Mouse (Mus musculus) frontal cortex, postnatal 14 days (tissue): ENCODE results near the gene Dnah6.
A peak's percentile ranks its signal among the peaks of the same experiment; 100 is the strongest.

Experiments
- DNase-seq, 2 experiments: peaks; one replicate each; pipeline ENCODE4 v3.0.0; 2022; ENCODE audit warnings: low spot score in 2 of 2

Dnah6 gene

GRCm38 (mm10) chr6:73028853-73029252, 192.6 kb downstream of the Dnah6 start:
- no peak for DNase-seq

- no peak for DNase-seq
Measured at GRCm38 (mm10) chr6:73027881-73028280, 193.6 kb downstream of the Dnah6 start.

- DNase-seq, result no peak
Measured at GRCm38 (mm10) chr6:73026898-73027297, 194.6 kb downstream of the Dnah6 start.

DNA sequence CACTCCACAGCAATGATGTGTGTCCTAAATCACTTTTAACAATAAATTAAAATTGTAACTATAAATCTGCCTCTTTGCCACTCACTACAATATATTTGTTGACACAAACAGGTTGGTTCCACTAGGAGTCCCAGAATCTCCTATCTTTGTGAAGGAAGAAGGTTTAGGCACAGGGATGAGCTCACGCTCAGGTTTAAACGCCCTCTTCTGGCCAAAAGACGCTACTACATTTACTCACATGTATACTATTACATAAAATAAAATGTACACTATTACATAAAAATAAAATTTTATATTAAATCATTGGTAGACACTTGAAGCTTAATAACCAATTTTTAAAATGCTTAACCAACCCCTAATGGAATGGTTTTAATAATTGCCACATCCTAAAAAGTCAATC, 201.4 kb downstream of the Dnah6 start:
- no peak for DNase-seq

- DNase-seq, result no peak
Measured at GRCm38 (mm10) chr6:73018725-73019280, 202.6 kb downstream of the Dnah6 start.

GRCm38 (mm10) chr6:73014317-73015160, 206.9 kb downstream of the Dnah6 start:
- no peak for DNase-seq

DNA sequence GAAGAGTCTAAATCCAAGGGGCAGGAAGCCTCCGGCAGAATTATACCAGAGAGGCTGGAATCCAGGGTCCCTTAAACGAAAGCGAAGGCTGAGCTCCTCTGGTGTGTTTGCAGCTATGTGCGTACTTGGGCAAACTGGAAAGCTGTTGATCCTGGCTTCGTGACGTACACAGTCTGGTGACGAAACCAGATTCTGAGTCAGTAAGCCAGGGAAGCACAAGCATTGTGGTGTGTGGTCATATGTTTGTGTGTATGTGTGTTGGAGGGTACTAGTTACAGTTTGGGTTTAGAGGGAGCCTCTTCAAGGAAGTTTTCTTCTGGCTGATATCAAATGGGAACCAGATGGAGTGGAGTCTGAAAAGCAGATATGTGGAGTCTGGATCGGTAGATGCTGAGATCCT, 208.5 kb downstream of the Dnah6 start:
- no peak for DNase-seq

DNA sequence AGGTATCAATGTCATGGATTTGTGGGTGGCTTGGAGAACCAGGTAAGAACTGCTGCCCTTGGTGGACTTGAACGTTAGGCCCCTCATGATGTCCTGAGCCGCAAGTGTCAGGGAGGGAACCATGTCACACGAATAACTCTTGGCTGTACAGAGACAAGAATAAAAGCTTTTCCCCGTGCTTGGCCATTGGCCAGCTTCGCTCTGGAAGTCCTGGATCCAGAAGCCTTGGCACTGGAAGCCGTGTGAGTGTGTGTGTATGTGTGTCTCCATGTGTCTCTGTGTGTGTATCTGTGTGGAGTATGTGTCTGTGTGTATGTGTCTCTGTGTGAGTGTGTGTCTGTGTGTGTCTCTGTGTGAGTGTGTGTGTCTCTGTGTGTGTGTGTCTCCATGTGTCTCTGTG, 209.6 kb downstream of the Dnah6 start:
- DNase-seq, result no peak

DNA sequence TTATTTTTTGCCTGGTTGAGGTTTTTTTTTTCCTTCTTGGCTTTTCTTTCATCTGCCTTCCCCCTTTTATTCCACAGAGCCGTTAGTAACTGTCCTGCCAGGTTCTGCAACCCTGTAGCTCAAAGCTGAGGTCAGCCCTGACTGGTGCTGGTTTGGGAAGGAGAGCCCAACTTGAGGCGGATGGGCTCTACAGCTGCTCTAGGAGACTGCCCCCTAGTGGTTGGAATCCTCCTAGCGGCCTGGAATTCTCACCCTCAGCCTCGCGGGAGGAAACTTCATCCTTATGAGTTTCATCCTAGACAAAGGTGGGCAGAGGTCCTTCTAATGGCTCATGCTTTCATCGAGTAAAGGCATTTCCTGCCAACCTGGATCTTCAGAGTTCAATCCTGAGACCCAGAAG, 211.4 kb downstream of the Dnah6 start:
- peak in 1 of 2 experiments; percentile 28 for DNase-seq

GRCm38 (mm10) chr6:73003601-73004000, 217.8 kb downstream of the Dnah6 start:
- no peak for DNase-seq

DNA sequence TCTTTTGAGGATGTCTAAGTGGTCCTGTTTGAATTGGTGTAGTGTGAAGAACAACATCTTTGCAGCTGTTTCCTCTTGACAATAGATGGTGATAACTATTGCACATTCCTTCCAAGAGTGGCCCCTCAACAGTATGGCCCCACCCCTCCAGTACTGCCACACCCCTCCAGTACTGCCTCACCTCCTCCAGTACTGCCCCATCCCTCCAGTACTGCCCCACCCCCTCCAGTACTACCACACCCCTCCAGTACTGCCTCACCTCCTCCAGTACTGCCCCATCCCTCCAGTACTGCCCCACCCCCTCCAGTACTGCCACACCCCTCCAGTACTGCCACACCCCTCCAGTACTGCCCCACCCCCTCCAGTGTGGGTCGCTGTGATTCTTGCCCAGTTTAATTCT, 219.1 kb downstream of the Dnah6 start:
- no peak for DNase-seq

GRCm38 (mm10) chr6:72998809-72999208, 222.6 kb downstream of the Dnah6 start:
- no peak for DNase-seq

- no peak for DNase-seq
Measured at GRCm38 (mm10) chr6:72993688-72994082, 227.8 kb downstream of the Dnah6 start.

- DNase-seq, result no peak
Measured at GRCm38 (mm10) chr6:72993054-72993687, 228.3 kb downstream of the Dnah6 start.

GRCm38 (mm10) chr6:72990206-72990605, 231.2 kb downstream of the Dnah6 start:
- no peak for DNase-seq

- DNase-seq, result no peak
Measured at GRCm38 (mm10) chr6:72989028-72989736, 232.3 kb downstream of the Dnah6 start.

- no peak for DNase-seq
Measured at GRCm38 (mm10) chr6:72982506-72982905, 238.9 kb downstream of the Dnah6 start.

GRCm38 (mm10) chr6:72981851-72982250, 239.6 kb downstream of the Dnah6 start:
- DNase-seq, result no peak

DNA sequence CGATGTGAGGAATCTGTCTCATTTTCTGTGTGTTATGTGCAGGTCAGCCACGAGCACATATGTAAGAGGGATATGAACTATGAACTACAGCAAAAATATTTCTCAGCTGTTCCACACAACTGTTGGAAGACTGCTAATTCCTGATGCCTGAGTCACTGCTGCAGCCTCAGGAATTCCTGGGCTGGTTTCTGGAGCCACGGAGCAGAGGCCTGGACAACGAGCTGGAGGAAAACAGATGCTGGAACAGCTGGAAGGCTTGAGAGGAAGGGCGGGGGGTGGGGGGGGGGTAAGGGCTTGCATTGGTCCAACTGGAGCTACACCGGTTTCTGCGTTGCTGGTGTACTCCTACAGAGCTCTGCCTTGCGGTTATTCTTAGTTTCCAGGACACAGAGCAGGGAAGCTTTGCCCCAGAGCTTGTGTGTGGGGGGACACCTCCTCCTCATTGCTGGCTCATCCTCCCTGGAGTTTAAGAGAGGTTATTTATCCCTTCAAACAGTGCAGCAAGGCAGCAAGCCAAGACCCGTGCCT, 240.3 kb downstream of the Dnah6 start:
- no peak for DNase-seq

- no peak for DNase-seq
Measured at GRCm38 (mm10) chr6:72976866-72977265, 244.6 kb downstream of the Dnah6 start.

- no peak for DNase-seq
Measured at GRCm38 (mm10) chr6:72971074-72971473, 250.4 kb downstream of the Dnah6 start.

- DNase-seq, result no peak
Measured at GRCm38 (mm10) chr6:72969787-72970186, 251.7 kb downstream of the Dnah6 start.
